Mouse (Mus musculus): ENCODE measurements at regions not wholly inside any gene's neighbourhood (a gene's known extent, or its start where the extent isn't known, plus 50 kb on each side); places are given as distances from the start of the nearest gene placed in this dataset.

DNA sequence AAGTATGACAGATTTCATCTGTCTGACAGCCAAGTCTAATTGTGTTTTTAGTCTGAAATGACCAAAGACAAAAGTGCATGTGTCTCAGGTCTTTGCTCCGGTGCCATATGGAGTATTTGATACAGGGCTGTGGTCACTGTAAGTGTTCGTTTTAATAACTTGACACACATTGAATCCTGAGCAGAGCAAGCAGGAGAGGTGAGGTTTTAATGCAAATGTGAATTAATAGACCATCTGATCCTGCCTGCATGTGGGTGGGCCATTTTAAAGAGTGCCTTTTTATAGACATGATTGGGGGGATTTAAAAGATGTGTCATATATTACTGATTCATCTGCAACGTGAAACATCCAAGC, 291.2 kb upstream of the Noct start:
- in situ Hi-C loops (cut with MboI, MseI) = no loop called here

- in situ Hi-C loops (cut with MboI, MseI) = no loop called here
Observed at GRCm38 (mm10) chr3:50939602-50940001, 284.6 kb upstream of the Noct start.

- in situ Hi-C loops (cut with MboI, MseI) = no loop called here
Observed at GRCm38 (mm10) chr3:50940656-50941055, 283.6 kb upstream of the Noct start.

- in situ Hi-C loops (cut with MboI, MseI) = no loop called here
Observed at GRCm38 (mm10) chr3:50953456-50953855, 270.8 kb upstream of the Noct start.

GRCm38 (mm10) chr3:50970386-50970785, 253.9 kb upstream of the Noct start:
- in situ Hi-C loops (cut with MboI, MseI) = no loop called here

DNA sequence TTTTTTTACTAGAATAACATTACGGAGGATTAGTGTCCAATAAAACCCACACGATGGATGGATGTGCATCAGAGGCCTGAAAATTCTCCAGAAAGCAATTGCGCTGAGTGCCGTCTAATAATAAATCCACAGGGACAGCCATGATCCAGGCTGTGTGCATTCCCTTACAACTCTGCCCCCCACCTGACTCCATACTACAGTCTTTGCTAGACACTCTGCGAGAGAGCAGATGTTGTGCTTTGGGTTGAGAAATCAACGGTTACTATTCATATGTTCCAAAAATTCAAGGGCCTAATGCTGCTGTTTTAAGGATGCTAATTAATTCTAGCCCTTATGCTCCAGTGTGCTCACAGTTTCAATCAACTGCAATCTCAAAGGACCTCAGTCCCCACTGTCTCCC, 251.2 kb upstream of the Noct start:
- in situ Hi-C loops (cut with MboI, MseI) = no loop called here

DNA sequence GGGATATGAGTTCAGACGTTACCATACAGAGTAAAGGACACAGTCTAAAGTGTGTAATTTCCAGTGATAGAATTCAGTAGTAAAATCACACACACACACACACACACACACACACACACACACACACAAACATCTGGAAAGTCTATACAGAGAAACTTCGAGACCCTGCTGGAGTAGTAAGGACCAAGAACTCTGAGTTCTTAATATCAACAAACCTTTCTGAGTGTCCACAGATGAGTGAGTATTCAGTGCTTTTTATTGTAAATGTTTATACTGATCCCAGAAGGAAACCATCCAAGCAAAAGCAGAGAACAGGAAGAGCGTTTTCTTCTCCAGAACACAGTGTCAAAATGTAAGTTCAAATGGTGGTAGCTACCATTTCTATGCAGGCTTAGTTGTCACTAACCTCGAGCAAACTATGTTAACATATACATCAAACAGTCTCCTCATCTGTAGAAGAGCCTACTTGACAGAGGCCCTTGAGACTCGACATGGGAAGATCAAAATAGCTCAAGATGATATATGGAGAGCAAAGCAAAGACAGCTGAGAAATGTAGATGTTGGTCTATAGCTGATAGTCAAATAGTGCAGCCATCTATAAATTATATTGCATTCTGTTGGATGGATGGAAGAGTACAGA, 248.0 kb upstream of the Noct start:
- in situ Hi-C loops (cut with MboI, MseI) = no loop called here

- in situ Hi-C loops (cut with MboI, MseI) = no loop called here
Observed at GRCm38 (mm10) chr3:50976818-50977217, 247.4 kb upstream of the Noct start.

DNA sequence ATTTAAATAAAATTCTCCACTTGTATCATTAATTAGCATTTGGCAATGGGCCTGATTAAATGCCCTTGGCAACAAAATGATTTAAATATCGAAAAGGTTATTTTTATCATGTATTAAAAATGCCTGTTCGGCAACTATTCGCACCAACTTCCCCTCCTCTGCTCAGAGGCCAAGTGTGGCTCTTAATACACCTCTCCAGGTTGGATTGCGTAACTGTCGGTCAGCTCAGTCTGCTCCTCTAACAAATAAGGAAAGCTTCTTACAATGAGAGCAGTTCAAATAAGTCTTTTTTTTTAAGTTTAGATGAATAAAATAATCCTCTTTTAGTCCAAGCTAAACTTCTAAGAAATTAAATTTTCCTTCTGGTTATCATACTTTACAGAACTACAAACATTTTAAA, 245.6 kb upstream of the Noct start:
- in situ Hi-C loops (cut with MboI, MseI) = no loop called here

DNA sequence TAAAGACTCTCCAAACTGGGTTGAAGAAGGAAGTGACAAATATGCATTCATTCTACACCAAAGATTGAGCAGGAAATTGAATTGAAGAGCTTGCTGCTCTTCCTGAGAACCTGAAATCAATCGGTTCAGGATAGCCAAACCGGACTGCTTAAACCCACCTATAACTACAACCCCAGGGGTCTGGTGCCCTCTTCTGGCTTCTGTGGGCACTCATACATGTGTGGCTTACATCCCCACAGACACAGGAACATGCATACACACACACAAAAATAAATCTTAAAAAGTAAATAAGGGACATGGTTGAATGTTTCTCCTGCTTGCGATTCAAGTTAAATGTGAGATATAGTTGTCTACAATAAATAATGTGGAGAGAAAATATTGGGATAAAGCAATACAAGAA, 244.7 kb upstream of the Noct start:
- in situ Hi-C loops (cut with MboI, MseI) = no loop called here

DNA sequence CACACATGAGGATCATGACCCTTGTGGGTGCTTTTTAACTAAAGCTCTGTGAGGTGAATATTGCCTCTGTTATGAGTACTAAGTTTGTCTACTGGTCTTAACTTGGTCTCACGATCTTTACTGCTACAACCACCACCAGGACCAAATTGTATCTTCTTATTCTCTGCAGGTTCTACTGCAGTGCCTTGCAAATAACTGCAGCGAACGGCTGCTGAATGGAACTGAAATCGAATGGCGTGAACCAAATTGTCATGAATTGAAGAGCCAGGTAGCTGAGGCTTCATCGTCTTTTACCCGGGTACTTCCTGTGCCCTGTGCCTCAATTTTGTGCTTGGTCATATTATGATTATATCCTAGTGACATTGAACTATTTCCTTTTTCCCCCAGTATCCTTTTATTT, 242.5 kb upstream of the Noct start:
- in situ Hi-C loops (cut with MboI, MseI) = loop anchor here (10.0 kb wide), 1 partner anchor 183 kb away; no protein-coding TSS in a partner anchor

DNA sequence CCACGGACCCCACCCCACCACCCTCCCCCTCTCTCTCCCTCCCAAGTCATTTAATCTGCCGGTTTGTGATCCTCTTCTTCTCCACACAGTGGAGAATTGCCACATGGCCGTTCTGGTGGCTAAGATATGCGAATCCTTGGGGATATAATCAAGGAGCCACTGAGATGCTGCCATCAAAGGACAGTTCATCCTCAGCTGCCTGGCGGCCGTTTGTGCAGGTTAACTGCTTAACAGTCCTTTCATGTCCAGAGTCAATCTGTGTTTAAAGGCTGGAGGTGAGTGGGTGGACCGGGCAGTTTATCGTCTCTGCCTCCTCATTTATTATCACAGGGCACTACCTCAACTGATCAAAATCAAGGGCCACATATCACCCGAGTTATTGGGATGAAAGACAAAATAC, 241.6 kb upstream of the Noct start:
- in situ Hi-C loops (cut with MboI, MseI) = loop anchor here (10.0 kb wide), 1 partner anchor 182 kb away; no protein-coding TSS in a partner anchor

DNA sequence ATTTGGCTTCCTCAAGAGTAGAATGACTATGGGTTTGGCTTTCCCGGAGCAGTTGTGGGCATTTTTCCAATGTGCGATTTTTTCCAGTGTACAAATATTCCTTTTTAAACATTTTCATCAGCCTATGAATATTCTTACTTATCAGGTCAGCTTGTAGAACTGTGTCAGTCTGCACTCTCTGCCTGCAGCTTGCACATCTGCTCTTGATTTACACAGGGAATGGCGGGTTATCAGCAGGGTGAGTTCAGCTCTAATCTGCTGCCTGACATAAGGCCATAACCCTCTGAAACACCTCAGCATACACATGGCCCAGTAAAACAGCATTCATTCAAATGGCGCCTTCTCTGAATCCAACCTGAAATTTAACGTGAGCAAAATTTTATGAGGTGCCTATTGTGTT, 241.1 kb upstream of the Noct start:
- in situ Hi-C loops (cut with MboI, MseI) = loop anchor here (10.0 kb wide), 1 partner anchor 182 kb away; no protein-coding TSS in a partner anchor

DNA sequence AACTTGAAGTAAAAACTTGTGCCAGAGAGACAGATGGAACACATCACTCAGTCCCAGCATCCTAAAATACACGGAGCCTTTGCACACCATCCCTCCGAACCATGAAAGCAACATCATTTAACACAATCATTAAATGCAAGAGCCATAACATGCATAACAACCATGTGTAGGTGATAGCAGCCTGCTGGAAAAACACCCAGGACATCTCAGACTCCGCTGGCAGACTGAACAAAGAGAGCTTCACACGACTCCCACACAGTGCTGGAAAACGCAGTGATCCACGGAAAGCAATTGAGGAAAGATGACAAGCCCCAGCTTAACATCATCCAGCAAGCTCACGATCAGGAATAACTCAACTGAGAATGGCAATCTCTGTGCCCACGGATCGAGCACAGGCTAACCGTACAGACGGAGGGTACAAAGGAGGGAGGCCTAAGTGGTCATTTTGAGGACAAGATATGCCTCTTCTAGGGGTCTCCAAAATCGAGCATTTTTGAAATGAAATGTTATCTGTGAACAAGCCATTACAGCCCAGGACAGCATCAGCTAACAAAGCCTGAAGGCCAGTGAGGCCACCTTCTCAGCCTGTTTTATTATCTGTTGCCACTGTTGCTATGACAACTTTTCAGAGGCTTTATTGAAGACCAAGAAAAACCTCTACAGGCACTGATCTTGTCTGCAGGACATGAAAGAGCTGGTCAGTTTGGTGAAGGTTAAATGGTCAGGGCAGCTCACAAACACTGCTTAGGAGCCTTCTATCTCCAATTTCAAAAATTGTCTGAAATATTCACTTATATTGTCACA, 240.1 kb upstream of the Noct start:
- in situ Hi-C loops (cut with MboI, MseI) = loop anchor here (10.0 kb wide), 1 partner anchor 181 kb away; no protein-coding TSS in a partner anchor

GRCm38 (mm10) chr3:50987821-50988220, 236.4 kb upstream of the Noct start:
- in situ Hi-C loops (cut with MboI, MseI) = loop anchor here (10.0 kb wide), 1 partner anchor 177 kb away; no protein-coding TSS in a partner anchor

DNA sequence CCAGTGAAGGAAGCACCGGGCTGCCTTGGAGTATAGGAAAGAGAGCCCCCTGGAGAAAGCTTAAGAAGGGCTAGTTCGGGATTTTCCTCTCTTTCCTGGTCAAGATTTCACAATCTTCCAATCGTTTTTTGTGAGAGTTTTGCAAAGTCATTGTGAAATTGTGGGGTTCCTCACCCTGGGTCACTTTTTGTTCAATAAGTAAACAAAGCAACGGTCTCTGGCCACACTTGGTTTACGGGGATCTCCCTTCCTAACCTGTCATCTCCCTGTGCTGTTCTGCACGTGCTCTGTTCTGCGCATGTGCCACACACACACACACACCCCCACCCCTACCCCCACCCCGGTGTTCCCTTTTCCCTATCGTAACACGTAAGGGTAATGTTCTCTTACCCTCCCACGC, 233.4 kb upstream of the Noct start:
- in situ Hi-C loops (cut with MboI, MseI) = no loop called here

DNA sequence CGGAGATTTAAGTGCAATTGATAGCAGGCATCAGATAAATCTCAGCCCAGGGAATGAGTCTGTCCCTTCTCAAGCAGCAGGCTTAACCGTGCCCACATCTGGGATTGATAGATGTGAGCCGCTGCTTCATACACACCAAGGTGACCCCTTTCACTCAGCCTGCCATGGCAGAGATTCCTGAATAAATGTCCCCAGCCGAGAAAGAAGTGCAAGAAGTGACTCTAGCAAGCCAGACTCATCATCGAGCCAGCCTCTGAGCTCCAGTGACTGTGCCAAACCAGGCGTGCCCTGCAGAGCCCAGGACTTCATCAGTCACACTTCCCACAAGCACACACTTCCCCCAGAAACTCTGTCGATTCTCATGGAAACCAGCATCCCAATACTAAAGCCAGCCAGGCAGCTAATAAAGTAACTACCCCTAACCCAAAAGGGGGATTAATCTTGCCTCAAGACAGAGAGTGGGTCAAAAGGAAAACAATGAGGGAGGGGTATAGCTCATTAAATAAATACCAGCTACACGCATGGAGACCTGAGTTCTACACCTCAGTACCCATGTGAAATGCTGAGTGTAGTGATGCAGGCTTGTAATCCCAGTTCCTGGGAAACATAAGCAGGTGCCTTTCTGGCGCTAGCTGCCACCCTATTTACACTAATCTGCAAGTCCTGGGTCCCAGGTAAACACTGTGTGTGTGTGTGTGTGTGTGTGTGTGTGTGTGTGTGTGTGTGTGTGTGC, 231.5 kb upstream of the Noct start:
- in situ Hi-C loops (cut with MboI, MseI) = no loop called here

DNA sequence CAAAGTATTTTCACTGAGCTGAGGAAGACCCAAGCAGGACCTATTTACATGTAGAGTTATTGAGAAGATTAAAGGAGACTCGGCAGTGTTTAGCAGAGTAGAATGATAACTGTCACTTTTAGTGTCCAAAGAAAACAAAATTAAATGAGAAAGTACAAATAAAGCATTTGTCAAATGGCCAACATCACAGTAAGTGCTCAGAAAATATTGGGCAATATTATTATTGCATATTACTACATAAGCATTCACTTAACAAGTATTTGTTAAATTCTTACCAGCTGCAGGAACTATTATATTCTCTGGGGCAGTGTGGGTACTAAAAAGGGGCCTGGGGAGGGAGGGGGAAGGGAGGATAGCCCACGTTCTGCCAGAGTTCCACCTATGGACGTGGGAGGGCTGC, 224.5 kb upstream of the Noct start:
- in situ Hi-C loops (cut with MboI, MseI) = no loop called here

DNA sequence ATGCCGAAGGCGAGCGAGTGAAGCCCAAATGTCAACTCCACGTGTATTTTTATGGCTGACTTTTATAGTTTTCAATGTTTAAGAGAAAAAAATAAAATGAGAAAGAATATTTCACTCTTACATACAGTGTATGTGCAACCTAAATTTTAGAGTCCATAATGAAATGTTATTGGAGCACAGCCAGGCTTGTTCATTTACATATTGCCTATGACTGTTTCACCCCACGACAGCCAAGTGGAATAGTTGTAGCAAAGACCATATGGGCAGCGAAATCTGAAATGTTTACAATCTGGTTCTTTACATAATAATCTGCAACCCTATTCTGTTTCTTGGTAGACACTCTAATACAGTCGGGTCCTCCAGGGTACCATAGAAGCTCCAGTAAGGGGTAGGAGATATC, 223.3 kb upstream of the Noct start:
- in situ Hi-C loops (cut with MboI, MseI) = no loop called here

GRCm38 (mm10) chr3:51002662-51003061, 221.6 kb upstream of the Noct start:
- in situ Hi-C loops (cut with MboI, MseI) = no loop called here

DNA sequence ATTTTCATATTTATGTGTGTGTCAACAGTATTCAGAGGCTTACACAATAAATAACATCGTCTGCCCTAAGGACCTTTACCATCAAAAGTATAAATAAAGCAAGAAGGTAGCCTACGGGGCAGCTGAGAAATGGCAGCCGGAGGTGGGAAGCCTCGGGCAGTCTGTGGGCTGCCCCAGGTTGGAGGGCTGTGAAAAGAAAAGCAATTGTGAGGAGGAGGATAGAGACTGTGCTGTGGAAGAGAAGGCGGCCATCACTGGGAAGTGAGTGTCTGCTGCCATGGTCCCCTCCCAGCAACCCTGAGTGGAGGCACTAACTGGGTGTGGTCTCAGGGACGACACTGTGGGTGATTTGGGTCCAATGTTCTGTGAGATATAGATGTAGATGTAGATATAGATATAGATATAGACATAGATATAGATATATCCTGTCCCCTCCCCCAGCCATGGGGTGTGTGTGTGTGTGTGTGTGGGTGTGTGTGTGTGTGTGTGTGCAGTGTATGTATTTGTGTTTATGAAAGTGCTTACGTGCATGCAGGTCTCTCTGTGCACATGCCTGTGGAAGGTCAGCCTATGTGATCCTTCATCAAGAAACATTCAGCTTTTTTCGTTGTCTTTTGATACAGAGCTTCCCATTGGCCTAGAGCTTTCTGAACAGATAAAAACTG, 220.6 kb upstream of the Noct start:
- in situ Hi-C loops (cut with MboI, MseI) = no loop called here

DNA sequence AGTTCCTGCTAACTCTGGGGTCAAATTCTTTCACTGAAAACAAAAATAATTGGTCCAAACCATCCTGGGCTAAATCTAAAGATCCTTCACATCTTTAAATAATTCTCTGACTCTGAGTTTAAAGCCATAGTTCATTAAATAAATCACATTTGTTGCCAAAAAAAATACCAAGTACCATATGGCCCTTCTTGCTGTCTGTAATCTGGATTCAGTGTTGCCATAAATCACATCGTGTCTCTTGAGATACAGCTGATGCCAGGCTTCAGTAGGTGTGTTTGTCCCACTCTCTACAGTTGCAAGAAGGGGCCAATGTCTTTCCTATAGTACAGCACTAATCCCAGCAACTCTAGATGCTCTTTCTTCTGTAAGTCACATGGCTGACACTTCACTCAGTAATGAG, 220.0 kb upstream of the Noct start:
- in situ Hi-C loops (cut with MboI, MseI) = no loop called here
